Mouse (Mus musculus) heart, postnatal 10 days (tissue): Measurements from ENCODE around the gene Slc36a1. TPM values are rescaled to one million over a fixed set of nuclear protein-coding genes. Genes with fewer than 3 reads are reported as not detected.

ENCODE experiments used
- DNase-seq, 2 experiments: peaks; one replicate each; pipeline ENCODE4 v3.0.0; 2021
- intact Hi-C: fragments of 180-260 bp; cut with DNase I; formaldehyde crosslinking; loops from one replicate; pipeline ENCODE4 v1.15.1; 2025
- total RNA-seq, 2 experiments: library from RNA; stranded (reverse); gene quantifications; 2 replicates each; pipeline ENCODE4 v1.2.3; 2021

The Slc36a1 gene
- total RNA-seq, 2 experiments from 2014 or later, result 11.4 to 12.9 TPM

GRCm38 (mm10) chr11:55262000-55262399 is 57.9 kb downstream of the Slc36a1 start:
- intact Hi-C loops, result loop anchor here (5.0 kb wide), 1 partner anchor 115 kb away; no protein-coding TSS in a partner anchor
- DNase-seq, result peak; percentile 86 to 88

DNA sequence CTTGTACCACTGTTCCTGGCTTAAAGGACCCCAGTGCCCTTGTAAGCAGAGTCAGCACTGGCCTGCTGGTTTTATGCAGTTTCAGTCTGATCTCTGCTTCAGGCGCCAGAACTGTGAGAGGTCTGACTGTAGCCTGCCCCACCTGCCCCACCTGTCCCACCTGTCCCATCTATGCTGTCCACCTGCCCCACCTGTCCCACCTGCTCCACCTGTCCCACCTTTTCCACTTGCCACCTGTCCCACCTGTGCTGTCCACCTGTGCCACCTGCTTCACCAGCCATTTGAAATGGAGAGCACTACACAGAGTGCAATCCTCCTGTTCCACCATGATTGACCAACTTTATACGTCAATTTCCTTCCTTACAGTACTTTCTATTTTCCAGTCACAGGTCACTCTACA is 60.2 kb downstream of the Slc36a1 start:
- intact Hi-C loops, result loop anchor here (5.0 kb wide), 1 partner anchor 113 kb away; no protein-coding TSS in a partner anchor

DNA sequence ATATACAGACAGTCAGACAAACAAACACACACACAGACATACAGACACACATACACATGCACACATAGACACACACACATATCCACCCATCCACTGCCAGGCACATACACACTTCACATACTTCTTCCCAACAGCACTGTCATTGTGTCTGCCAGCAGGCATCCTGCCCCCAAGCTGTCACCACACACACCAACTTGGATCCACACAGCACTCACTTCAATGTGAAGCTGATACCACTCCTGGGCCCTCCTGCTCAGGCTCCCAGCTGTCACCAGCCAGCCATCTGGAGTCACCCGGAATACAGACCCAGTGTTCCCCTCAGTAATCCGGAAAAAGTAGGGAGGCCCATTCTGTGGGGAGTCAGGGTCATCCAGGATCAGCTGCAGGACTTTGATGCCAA is 61.5 kb downstream of the Slc36a1 start:
- peak; percentile 41 to 66 for DNase-seq
- intact Hi-C loops, result no loop called here

More for the DNA sequence above, 60.2 kb downstream of the Slc36a1 start:
- no peak for DNase-seq

DNA sequence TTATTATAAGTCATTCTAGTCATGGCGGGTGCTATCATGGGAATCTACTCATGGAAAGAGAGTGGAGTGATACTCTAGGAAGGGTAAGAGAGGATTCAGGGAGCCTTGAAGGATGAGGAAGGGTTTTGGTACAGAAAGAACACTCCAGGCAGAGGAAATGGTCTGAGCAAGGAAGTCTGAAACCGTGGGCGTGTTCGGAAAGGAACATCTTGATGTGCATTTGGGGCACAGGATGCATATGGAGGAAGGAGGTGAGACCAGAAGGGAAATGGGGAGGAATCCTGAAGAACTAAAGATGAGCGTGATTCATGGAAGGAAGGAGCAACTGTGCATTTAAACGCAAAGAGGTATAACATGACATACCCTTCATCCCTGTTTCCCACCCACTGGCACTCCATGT is 64.4 kb downstream of the Slc36a1 start:
- intact Hi-C loops, result no loop called here
- no peak for DNase-seq

DNA sequence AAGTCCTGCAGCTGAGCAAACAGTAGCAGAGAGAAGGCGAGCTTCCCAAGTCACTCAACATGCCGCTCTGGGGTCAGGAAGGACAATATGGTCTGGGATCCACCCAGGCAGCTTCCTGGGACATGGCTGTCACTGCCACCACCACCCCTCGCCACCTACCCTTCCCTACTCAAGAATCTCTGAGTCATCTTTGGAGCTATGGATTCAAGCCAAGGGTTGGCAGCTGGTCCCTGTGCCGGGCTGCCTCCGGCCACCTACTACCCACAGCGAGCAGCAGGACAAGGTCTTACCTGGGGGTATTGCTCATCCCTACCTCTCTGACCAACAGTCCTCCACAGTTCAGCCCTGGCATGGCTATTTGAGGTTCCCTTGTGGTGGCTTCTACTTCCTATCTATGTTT is 70.6 kb downstream of the Slc36a1 start:
- peak in 1 of 2 experiments; percentile 17 for DNase-seq
- intact Hi-C loops, result no loop called here

Other genes with a start within 250 kb of the Slc36a1 start
- 10 to 100 TPM; 33.4 to 37.1 TPM for gene Tnip1, start 241.4 kb upstream of the Slc36a1 start, total RNA-seq
- 100 to 1,000 TPM; 319 to 333 TPM for gene Anxa6, start 170.9 kb upstream of the Slc36a1 start, total RNA-seq
- 10 to 100 TPM in 1 of 2 experiments, 1 to 10 TPM in 1; 9.2 to 11.5 TPM for gene Ccdc69, start 126.2 kb upstream of the Slc36a1 start, total RNA-seq
- 10 to 100 TPM; 12.7 to 13.5 TPM for gene Gm2a, start 106.2 kb upstream of the Slc36a1 start, total RNA-seq
- not detected for gene Slc36a3, start 52.6 kb upstream of the Slc36a1 start, total RNA-seq
- 10 to 100 TPM in 1 of 2 experiments, 1 to 10 TPM in 1; 9.4 to 24.0 TPM for gene Slc36a2, start 19.3 kb upstream of the Slc36a1 start, total RNA-seq
- under 1 TPM; 0.02 to 0.05 TPM for gene Fat2, start 132.2 kb downstream of the Slc36a1 start, total RNA-seq
- gene Sparc, start 218.8 kb downstream of the Slc36a1 start, total RNA-seq, result 1,000 to 10,000 TPM; 1,750 to 1,767 TPM